Mouse (Mus musculus) bone marrow, adult 2 months (tissue): ENCODE measurements around the gene Gm2115.

ENCODE experiments used
- CTCF ChIP-seq: fragments of 200-500 bp; IDR thresholded peaks from 2 replicates; pipeline ENCODE4 v1.5.1; 2011; ENCODE audit warnings: low read length, control low read depth; ENCODE audit not compliant: control insufficient read depth, insufficient read depth
- POLR2A ChIP-seq: fragments of 200-500 bp; IDR thresholded peaks from 2 replicates; pipeline ENCODE4 v1.6.1; 2011; ENCODE audit warnings: low read depth, mild to moderate bottlenecking, control low read depth, low read length, borderline replicate concordance; ENCODE audit not compliant: control insufficient read depth

- TF ChIP-seq CTCF (no peak), POLR2A (no peak)
These were observed 77.0 kb downstream of the Gm2115 start for GRCm38 (mm10) chr7:84605704-84606292.
